Mouse (Mus musculus): ENCODE measurements around the gene Sdhc.

DNA sequence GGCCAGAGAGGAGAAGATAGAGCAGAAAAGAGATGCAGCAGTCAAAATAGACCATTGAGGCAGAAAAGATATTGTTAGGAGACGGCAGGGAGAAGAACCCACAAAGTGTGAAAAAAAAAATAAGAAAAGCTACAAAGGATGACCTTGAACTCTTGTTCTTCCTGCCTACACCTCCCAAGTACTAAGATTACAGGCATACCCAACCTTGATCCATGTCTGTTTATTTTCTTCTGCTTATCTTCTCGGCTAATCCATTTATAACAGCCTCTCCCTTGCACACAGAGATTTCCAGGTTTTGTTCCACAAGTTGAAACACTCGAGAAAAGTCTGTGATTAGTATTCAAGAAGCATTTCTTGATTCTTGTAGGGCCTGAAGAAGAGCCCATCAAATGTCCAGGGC lies 19.5 kb upstream of the Sdhc start:
- TF ChIP-seq TAL1 (IDR thresholded peaks at IDR 0.05; ENCODE audit: low read length), result no peak
- no peak for TF ChIP-seq GATA1 (IDR thresholded peaks at IDR 0.05; ENCODE audit: low read length)
